Mouse (Mus musculus): ENCODE data around the gene Lrch1. TPM values are rescaled to one million over a fixed set of nuclear protein-coding genes. Genes with fewer than 3 reads are reported as not detected.

Lrch1 gene
- polyA plus RNA-seq, 1 experiment from 2014 or later, result 14.6 TPM

- Histone ChIP-seq H3K4me2 (no peak overlapping the region), H3K9ac (no peak overlapping the region), H3K9me3 (no peaks in the 10 kb centered on the region), H3K27me3 (no peaks in the 10 kb centered on the region), H3K4me3 (no peak overlapping the region), H3K27ac (no peak overlapping the region), H3K4me1 (no peaks in the 10 kb centered on the region), H3K36me3 (peaks cover 30% of the 10 kb centered on the region)
- ATAC-seq (ENCODE audit: insufficient number of reproducible peaks, low FRiP score, low TSS enrichment, low read depth), result no peak
- 84% methylated on average over 10 of the region's 10 CpGs for WGBS
Observed at GRCm38 (mm10) chr14:74774046-74774619, 173.5 kb downstream of the Lrch1 start.

- no peak overlapping the region for H3K27ac ChIP-seq
- H3K4me3 ChIP-seq, result no peak overlapping the region
- no peak overlapping the region for H3K4me2 ChIP-seq
- WGBS, result 83% methylated on average over 1 of the region's 1 CpGs
- ATAC-seq (ENCODE audit: insufficient number of reproducible peaks, low FRiP score, low TSS enrichment, low read depth), result no peak
- no peak overlapping the region for H3K9ac ChIP-seq
- H3K4me1 ChIP-seq, result no peaks in the 10 kb centered on the region
- no peaks in the 10 kb centered on the region for H3K9me3 ChIP-seq
- H3K36me3 ChIP-seq, result peaks cover 31% of the 10 kb centered on the region
- no peaks in the 10 kb centered on the region for H3K27me3 ChIP-seq
Observed at GRCm38 (mm10) chr14:74767892-74768291, 179.8 kb downstream of the Lrch1 start.

- no peaks in the 10 kb centered on the region for H3K4me1 ChIP-seq
- 55% methylated on average over 10 of the region's 10 CpGs for WGBS
- no peaks in the 10 kb centered on the region for H3K9me3 ChIP-seq
- H3K4me3 ChIP-seq, result no peak overlapping the region
- H3K4me2 ChIP-seq, result no peak overlapping the region
- H3K27ac ChIP-seq, result no peak overlapping the region
- ATAC-seq (ENCODE audit: insufficient number of reproducible peaks, low FRiP score, low TSS enrichment, low read depth), result no peak
- no peak overlapping the region for H3K9ac ChIP-seq
- peaks cover 11% of the 10 kb centered on the region for H3K36me3 ChIP-seq
- H3K27me3 ChIP-seq, result no peaks in the 10 kb centered on the region
Observed at GRCm38 (mm10) chr14:74764191-74764918, 183.3 kb downstream of the Lrch1 start.

- Histone ChIP-seq H3K4me1 (peaks cover 7% of the 10 kb centered on the region; the same call in 1 of the 2 replicates), H3K36me3 (peaks cover 54% of the 10 kb centered on the region), H3K27ac (no peak overlapping the region), H3K4me2 (no peak overlapping the region), H3K9ac (no peak overlapping the region), H3K27me3 (no peaks in the 10 kb centered on the region), H3K9me3 (no peaks in the 10 kb centered on the region), H3K4me3 (no peak overlapping the region)
- WGBS, result 96% methylated on average over 6 of the region's 6 CpGs
- ATAC-seq (ENCODE audit: insufficient number of reproducible peaks, low FRiP score, low TSS enrichment, low read depth), result no peak
Observed at GRCm38 (mm10) chr14:74736850-74737249, 210.8 kb downstream of the Lrch1 start.

- H3K36me3 ChIP-seq, result peaks cover 40% of the 10 kb centered on the region
- 73% methylated on average over 6 of the region's 6 CpGs for WGBS
- no peaks in the 10 kb centered on the region for H3K27me3 ChIP-seq
- H3K4me3 ChIP-seq, result no peak overlapping the region
- ATAC-seq (ENCODE audit: insufficient number of reproducible peaks, low FRiP score, low TSS enrichment, low read depth), result no peak
- H3K9ac ChIP-seq, result no peak overlapping the region
- H3K4me2 ChIP-seq, result no peak overlapping the region
- H3K27ac ChIP-seq, result no peak overlapping the region
- peaks cover 7% of the 10 kb centered on the region; the same call in 1 of the 2 replicates for H3K4me1 ChIP-seq
- H3K9me3 ChIP-seq, result no peaks in the 10 kb centered on the region
Observed at GRCm38 (mm10) chr14:74735471-74735870, 212.2 kb downstream of the Lrch1 start.

GRCm38 (mm10) chr14:74733397-74733796 is 214.3 kb downstream of the Lrch1 start:
- H3K9me3 ChIP-seq, result no peaks in the 10 kb centered on the region
- no peaks in the 10 kb centered on the region for H3K27me3 ChIP-seq
- H3K4me3 ChIP-seq, result peak overlapping the region; percentile 83; the same call in 1 of the 2 replicates
- H3K27ac ChIP-seq, result no peak overlapping the region
- H3K4me1 ChIP-seq, result peaks cover 7% of the 10 kb centered on the region; the same call in 1 of the 2 replicates
- peaks cover 21% of the 10 kb centered on the region for H3K36me3 ChIP-seq
- H3K4me2 ChIP-seq, result peak overlapping the region; percentile 64
- H3K9ac ChIP-seq, result no peak overlapping the region
- no peak for ATAC-seq (ENCODE audit: insufficient number of reproducible peaks, low FRiP score, low TSS enrichment, low read depth)
- 75% methylated on average over 2 of the region's 2 CpGs for WGBS

- Histone ChIP-seq H3K4me3 (peak within 1 kb of the TSS; percentile 83), H3K9ac (peak within 1 kb of the TSS; percentile 74), H3K27me3 (no peaks in the 10 kb centered on the region), H3K4me1 (peaks cover 7% of the 10 kb centered on the region; the same call in 1 of the 2 replicates), H3K27ac (peak within 1 kb of the TSS; percentile 85), H3K36me3 (peaks cover 11% of the 10 kb centered on the region), H3K9me3 (no peaks in the 10 kb centered on the region), H3K4me2 (peak within 1 kb of the TSS; percentile 64)
- under 1% methylated on average over 53 of the region's 53 CpGs for WGBS
- ATAC-seq (ENCODE audit: insufficient number of reproducible peaks, low FRiP score, low TSS enrichment, low read depth), result peak; percentile 97
Observed at GRCm38 (mm10) chr14:74732079-74732783, 215.4 kb downstream of the Lrch1 start, which contains the start of gene Esd. Gene Esd, plus strand, starts transcription at chr14:74732297.

GRCm38 (mm10) chr14:74731221-74732078 is 216.2 kb downstream of the Lrch1 start:
- Histone ChIP-seq H3K36me3 (peaks cover 4% of the 10 kb centered on the region), H3K27me3 (no peaks in the 10 kb centered on the region), H3K4me3 (peak overlapping the region; percentile 83), H3K4me2 (peak overlapping the region; percentile 64), H3K9me3 (no peaks in the 10 kb centered on the region), H3K9ac (0 out of 2 replicates have a peak overlapping the region, but pooled peaks have one; percentile 21), H3K4me1 (peaks cover 7% of the 10 kb centered on the region; the same call in 1 of the 2 replicates), H3K27ac (peak overlapping the region; percentile 44; the same call in 1 of the 2 replicates)
- WGBS, result 27% methylated on average over 9 of the region's 9 CpGs
- ATAC-seq (ENCODE audit: insufficient number of reproducible peaks, low FRiP score, low TSS enrichment, low read depth), result peak; percentile 45

- WGBS, result 71% methylated on average over 3 of the region's 3 CpGs
- no peaks in the 10 kb centered on the region for H3K27me3 ChIP-seq
Observed at GRCm38 (mm10) chr14:74723541-74723940, 224.1 kb downstream of the Lrch1 start.

GRCm38 (mm10) chr14:74709054-74709453 is 238.6 kb downstream of the Lrch1 start:
- Histone ChIP-seq H3K4me2 (no peak overlapping the region), H3K4me3 (no peak overlapping the region), H3K9me3 (no peaks in the 10 kb centered on the region), H3K27ac (no peak overlapping the region), H3K36me3 (no peaks in the 10 kb centered on the region; the same call in 1 of the 2 replicates), H3K27me3 (no peaks in the 10 kb centered on the region), H3K4me1 (no peaks in the 10 kb centered on the region), H3K9ac (no peak overlapping the region)
- ATAC-seq (ENCODE audit: insufficient number of reproducible peaks, low FRiP score, low TSS enrichment, low read depth), result no peak
- WGBS, result 26% methylated on average over 3 of the region's 3 CpGs

More at GRCm38 (mm10) chr14:74723541-74723940, 224.1 kb downstream of the Lrch1 start:
- no peak for ATAC-seq (ENCODE audit: insufficient number of reproducible peaks, low FRiP score, low TSS enrichment, low read depth)
- H3K27ac ChIP-seq, result no peak overlapping the region
- no peaks in the 10 kb centered on the region for H3K4me1 ChIP-seq
- no peaks in the 10 kb centered on the region for H3K36me3 ChIP-seq
- H3K4me3 ChIP-seq, result no peak overlapping the region
- H3K4me2 ChIP-seq, result no peak overlapping the region
- H3K9ac ChIP-seq, result no peak overlapping the region
- H3K9me3 ChIP-seq, result no peaks in the 10 kb centered on the region
